Mouse (Mus musculus) kidney, adult 2 months (tissue): ENCODE measurements at regions not wholly inside any gene's neighbourhood (a gene's known extent, or its start where the extent isn't known, plus 50 kb on each side); places are given as distances from the start of the nearest gene placed in this dataset.

Experiments used
- DNase-seq: peaks from one replicate; pipeline ENCODE4 v3.0.0; 2021
- H3K27ac ChIP-seq: fragments of 200-500 bp; 2 replicates; pipeline ENCODE4 v1.5.1; 2012; ENCODE audit warnings: low read depth, low read length, control low read depth, inconsistent platforms; ENCODE audit not compliant: insufficient read depth
- H3K27me3 ChIP-seq: fragments of 200-500 bp; replicated peaks from 2 replicates; pipeline ENCODE4 v1.6.1; 2012; ENCODE audit warnings: mild to moderate bottlenecking, moderate library complexity, low read length, inconsistent platforms; ENCODE audit not compliant: control insufficient read depth, insufficient read depth
- H3K36me3 ChIP-seq: fragments of 200-500 bp; 2 replicates; pipeline ENCODE4 v1.6.1; 2012; ENCODE audit warnings: mild to moderate bottlenecking, moderate library complexity, low read length, inconsistent platforms; ENCODE audit not compliant: control insufficient read depth, insufficient read depth
- H3K4me1 ChIP-seq: fragments of 200-500 bp; 2 replicates; pipeline ENCODE4 v1.6.1; 2011; ENCODE audit warnings: low read length; ENCODE audit not compliant: control insufficient read depth, insufficient read depth
- H3K4me3 ChIP-seq: fragments of 200-500 bp; 2 replicates; pipeline ENCODE4 v1.5.1; 2011; ENCODE audit warnings: mild to moderate bottlenecking, low read depth, low read length, control low read depth; ENCODE audit not compliant: insufficient read depth
- CTCF ChIP-seq: fragments of 200-500 bp; conservative IDR thresholded peaks from 2 replicates; pipeline ENCODE4 v1.5.1; 2011; ENCODE audit warnings: low read depth, mild to moderate bottlenecking, control low read depth, low read length, moderate library complexity, mixed read lengths; ENCODE audit not compliant: insufficient read depth, insufficient read length
- POLR2A ChIP-seq: fragments of 200-500 bp; IDR thresholded peaks from one replicate; pipeline ENCODE4 v1.6.1; 2011; ENCODE audit warnings: low read depth, low read length, control low read depth
- WGBS: fragments of 180-500 bp; shearing (Covaris S2); methylation state at CpG from one replicate; pipeline ENCODE4 v1.1.7; 2018; 5-methylcytosine and 5-hydroxymethylcytosine counted together

- H3K4me3 ChIP-seq, result no peak overlapping the region
- WGBS, result 81% methylated on average over 4 of the region's 4 CpGs
- H3K27me3 ChIP-seq, result no peaks in the 10 kb centered on the region
- no peaks in the 10 kb centered on the region for H3K4me1 ChIP-seq
- no peak for TF ChIP-seq POLR2A
- no peak for TF ChIP-seq CTCF
- DNase-seq, result no peak
- H3K36me3 ChIP-seq, result no peaks in the 10 kb centered on the region
- no peak overlapping the region for H3K27ac ChIP-seq
Measured at GRCm38 (mm10) chr13:44212356-44212755, 427.8 kb downstream of the Cd83 start.

- TF ChIP-seq CTCF (no peak), POLR2A (no peak)
- no peak for DNase-seq
- H3K4me1 ChIP-seq, result no peaks in the 10 kb centered on the region
- H3K36me3 ChIP-seq, result no peaks in the 10 kb centered on the region
- no peaks in the 10 kb centered on the region for H3K27me3 ChIP-seq
- H3K27ac ChIP-seq, result no peak overlapping the region
- WGBS, result 88% methylated on average over 11 of the region's 11 CpGs
- no peak overlapping the region for H3K4me3 ChIP-seq
Measured at GRCm38 (mm10) chr13:44212936-44213335, 428.4 kb downstream of the Cd83 start.

- H3K36me3 ChIP-seq, result no peaks in the 10 kb centered on the region
- WGBS, result 50% methylated on average over 8 of the region's 8 CpGs
- no peak overlapping the region for H3K27ac ChIP-seq
- no peak for TF ChIP-seq CTCF
- TF ChIP-seq POLR2A, result no peak
- no peak for DNase-seq
- no peaks in the 10 kb centered on the region for H3K27me3 ChIP-seq
- H3K4me3 ChIP-seq, result no peak overlapping the region
- H3K4me1 ChIP-seq, result no peaks in the 10 kb centered on the region
Measured at GRCm38 (mm10) chr13:44218266-44218665, 433.7 kb downstream of the Cd83 start.

GRCm38 (mm10) chr13:44221721-44222120, 437.1 kb downstream of the Cd83 start:
- Histone ChIP-seq H3K36me3 (no peaks in the 10 kb centered on the region), H3K27ac (no peak overlapping the region), H3K4me3 (no peak overlapping the region), H3K27me3 (no peaks in the 10 kb centered on the region), H3K4me1 (no peaks in the 10 kb centered on the region)
- DNase-seq, result peak; percentile 9
- WGBS, result 48% methylated on average over 5 of the region's 5 CpGs
- TF ChIP-seq POLR2A (no peak), CTCF (no peak)

- no peaks in the 10 kb centered on the region for H3K27me3 ChIP-seq
- H3K4me1 ChIP-seq, result no peaks in the 10 kb centered on the region
- DNase-seq, result peak; percentile 30
- no peaks in the 10 kb centered on the region for H3K36me3 ChIP-seq
- no peak overlapping the region for H3K4me3 ChIP-seq
- no peak overlapping the region for H3K27ac ChIP-seq
- TF ChIP-seq POLR2A (no peak), CTCF (no peak)
Measured at GRCm38 (mm10) chr13:44222335-44222734, 437.8 kb downstream of the Cd83 start.

- TF ChIP-seq POLR2A (no peak), CTCF (no peak)
- Histone ChIP-seq H3K4me3 (no peak overlapping the region), H3K36me3 (no peaks in the 10 kb centered on the region), H3K27me3 (no peaks in the 10 kb centered on the region), H3K27ac (no peak overlapping the region), H3K4me1 (0 out of 2 replicates have a peak, but pooled peaks cover 5% of the 10 kb centered on the region)
- DNase-seq, result no peak
- 83% methylated on average over 14 of the region's 14 CpGs for WGBS
Measured at GRCm38 (mm10) chr13:44227706-44228459, 443.3 kb downstream of the Cd83 start.

- Histone ChIP-seq H3K36me3 (no peaks in the 10 kb centered on the region), H3K4me1 (0 out of 2 replicates have a peak, but pooled peaks cover 5% of the 10 kb centered on the region), H3K4me3 (no peak overlapping the region), H3K27me3 (no peaks in the 10 kb centered on the region), H3K27ac (no peak overlapping the region)
- TF ChIP-seq CTCF (no peak), POLR2A (no peak)
- peak; percentile 60 for DNase-seq
- WGBS, result 25% methylated on average over 16 of the region's 16 CpGs
Measured at GRCm38 (mm10) chr13:44228540-44229135, 444.1 kb downstream of the Cd83 start.
